In genomic region chrX:53004887-53005286, GRCm38 (mm10) we compare ENCODE assay signal across 7 mouse cellular contexts. TPM values are rescaled to one million over a fixed set of nuclear protein-coding genes. Genes with fewer than 3 reads are reported as not detected.
DNase-seq lines count a peak whose midpoint lies in the region; ATAC-seq and TF ChIP-seq lines count a peak whose summit lies in the region.
"Not testable (repeated sequence)": the region's sequence is repeated elsewhere in the genome, so short reads cannot be mapped to it uniquely, and the experiment has no call there.

No protein-coding gene starts in this region.

- not testable (repeated sequence) for TF ChIP-seq CTCF in C2C12 (IDR thresholded peaks at IDR 0.05; ENCODE audit: control insufficient read depth, insufficient read depth, insufficient read length); brain, embryonic 14.5 days (IDR thresholded peaks at IDR 0.05; ENCODE audit: borderline replicate concordance, extremely low read depth, insufficient read depth, insufficient read length)
- peak; percentile 1 to 51 (median 11); a peak in 2 of 6 replicates for TF ChIP-seq CTCF in MEL (IDR thresholded peaks at IDR 0.05 in 2 of 3, conservative IDR thresholded peaks at IDR 0.05 in 1 of 3; ENCODE audit: control insufficient read depth in 1 of 3, insufficient read depth in 1 of 3, low read depth in 2 of 3, low read length in 3 of 3, poor library complexity in 1 of 3, severe bottlenecking in 1 of 3)
- peak; percentile 37 for TF ChIP-seq CTCF in heart, adult 2 months (IDR thresholded peaks at IDR 0.05)
- peak; percentile 40 for TF ChIP-seq CTCF in kidney, postnatal 0 days (IDR thresholded peaks at IDR 0.05; ENCODE audit: low read depth)
- peak; percentile 35 for TF ChIP-seq CTCF in lung, postnatal 0 days (IDR thresholded peaks at IDR 0.05)

- DNase-seq in MEL (ENCODE audit: low read depth, low spot score): peak; percentile 62
- DNase-seq in brain, embryonic 14.5 days (ENCODE audit: low read depth): peak; percentile 19
- DNase-seq in heart, adult 2 months; kidney, postnatal 0 days (ENCODE audit: low spot score); lung, postnatal 0 days (ENCODE audit: low spot score): not testable (repeated sequence)
- peak; percentile 45 for DNase-seq in splenic B cell, adult 2 months (ENCODE audit: low read depth, low spot score)

- ATAC-seq in kidney, postnatal 0 days (replicated peaks; ENCODE audit: low FRiP score, low read depth); lung, postnatal 0 days: not testable (repeated sequence)

- not testable (repeated sequence) for TF ChIP-seq POLR2A in MEL (IDR thresholded peaks at IDR 0.05; ENCODE audit: control insufficient read depth in 1 of 2, insufficient read depth in 1 of 2, low read depth in 1 of 2, low read length in 2 of 2, poor library complexity in 1 of 2); brain, embryonic 14.5 days (IDR thresholded peaks at IDR 0.05; ENCODE audit: borderline replicate concordance, extremely low read depth, insufficient read depth, insufficient read length, poor library complexity, severe bottlenecking); heart, adult 2 months (IDR thresholded peaks at IDR 0.05; ENCODE audit: insufficient read depth, low read depth, low read length)

- H3K4me1 ChIP-seq in MEL (ENCODE audit: control insufficient read depth in 1 of 2, insufficient read depth in 2 of 2, low read length in 2 of 2); heart, adult 2 months (ENCODE audit: control insufficient read depth, insufficient read depth, low read length); kidney, postnatal 0 days (replicated peaks; ENCODE audit: insufficient read depth, low read length); lung, postnatal 0 days (ENCODE audit: insufficient read depth, low read depth, low read length): not testable (repeated sequence)

- not testable (repeated sequence) for H3K27me3 ChIP-seq in C2C12 (ENCODE audit: control insufficient read depth, insufficient read depth, insufficient read length); MEL (ENCODE audit: control insufficient read depth in 1 of 2, insufficient read depth in 2 of 2, low read length in 2 of 2); heart, adult 2 months (ENCODE audit: control insufficient read depth, insufficient read depth, low read length); kidney, postnatal 0 days (ENCODE audit: insufficient read depth, low read length); lung, postnatal 0 days (replicated peaks; ENCODE audit: insufficient read depth, low read length); splenic B cell, adult 2 months (ENCODE audit: control insufficient read depth, insufficient read depth, low read length, poor library complexity, severe bottlenecking)

- not testable (repeated sequence) for TF ChIP-seq RAD21 in MEL (IDR thresholded peaks at IDR 0.05; ENCODE audit: low read depth, low read length)

- H3K79me3 ChIP-seq in C2C12 (ENCODE audit: low read depth): not testable (repeated sequence)

- not testable (repeated sequence) for H3ac ChIP-seq in C2C12 (ENCODE audit: control insufficient read depth, insufficient read length, low read depth)

- not testable (repeated sequence) for H3K4me3 ChIP-seq in C2C12 (ENCODE audit: insufficient read depth, poor library complexity, severe bottlenecking); MEL (ENCODE audit: control insufficient read depth in 1 of 2, insufficient read depth in 1 of 2, low read depth in 2 of 2, low read length in 2 of 2); heart, adult 2 months; kidney, postnatal 0 days (replicated peaks; ENCODE audit: low read depth, low read length); lung, postnatal 0 days (ENCODE audit: low read depth, low read length)

- H3K9me3 ChIP-seq in MEL (replicated peaks; ENCODE audit: insufficient read depth, low read length); kidney, postnatal 0 days (replicated peaks; ENCODE audit: low read length); lung, postnatal 0 days (ENCODE audit: low read length): not testable (repeated sequence)

- H3K79me2 ChIP-seq in C2C12 (ENCODE audit: control insufficient read depth, insufficient read depth); MEL (ENCODE audit: control insufficient read depth, insufficient read depth, low read length, poor library complexity); heart, adult 2 months (replicated peaks; ENCODE audit: control insufficient read depth, insufficient read depth, low read length): not testable (repeated sequence)

- intact Hi-C loops in heart, adult 2 months (cut with DNase I): loop anchor here (5.0 kb wide), 1 partner anchor 252 kb away; no protein-coding TSS in a partner anchor

- peaks cover 18% of the 10 kb centered on the region for H3K36me3 ChIP-seq in C2C12 (ENCODE audit: control insufficient read depth, insufficient read depth)
- H3K36me3 ChIP-seq in MEL (ENCODE audit: control insufficient read depth in 1 of 2, insufficient read depth in 2 of 2, low read length in 2 of 2); heart, adult 2 months (ENCODE audit: control insufficient read depth, insufficient read depth, low read length); kidney, postnatal 0 days (ENCODE audit: insufficient read depth, low read length); lung, postnatal 0 days (ENCODE audit: insufficient read depth, low read length); splenic B cell, adult 2 months (ENCODE audit: control insufficient read depth, insufficient read depth, low read length, poor library complexity, severe bottlenecking): not testable (repeated sequence)

- not testable (repeated sequence) for H3K9ac ChIP-seq in MEL (ENCODE audit: control insufficient read depth, low read depth, low read length, poor library complexity, severe bottlenecking); heart, adult 2 months (ENCODE audit: low read depth, low read length); kidney, postnatal 0 days (ENCODE audit: low read depth, low read length); lung, postnatal 0 days (replicated peaks; ENCODE audit: low read depth)

- WGBS in heart, adult 2 months: 59% methylated on average over 4 of the region's 4 CpGs
- 54% methylated on average over 4 of the region's 4 CpGs for WGBS in kidney, postnatal 0 days
- 57% methylated on average over 4 of the region's 4 CpGs for WGBS in lung, postnatal 0 days

- TF ChIP-seq EP300 in MEL (IDR thresholded peaks at IDR 0.05; ENCODE audit: low read depth in 1 of 2, low read length in 2 of 2); heart, adult 2 months (IDR thresholded peaks at IDR 0.05; ENCODE audit: insufficient read depth, low read depth, low read length); lung, postnatal 0 days (IDR thresholded peaks at IDR 0.05): not testable (repeated sequence)

- H3K4me2 ChIP-seq in kidney, postnatal 0 days (ENCODE audit: low read length); lung, postnatal 0 days (replicated peaks; ENCODE audit: low read depth, low read length): not testable (repeated sequence)

- not testable (repeated sequence) for H3K27ac ChIP-seq in MEL (ENCODE audit: control insufficient read depth, low read depth, low read length); heart, adult 2 months; kidney, postnatal 0 days; lung, postnatal 0 days (ENCODE audit: low read length)

TF ChIP-seq in C2C12, 6 proteins besides CTCF, POLR2A, EP300 and RAD21:
- TF ChIP-seq CEBPB (IDR thresholded peaks at IDR 0.05; ENCODE audit: low read depth): peak; percentile 7

TF ChIP-seq in MEL, 35 proteins besides CTCF, POLR2A, EP300 and RAD21:
- TF ChIP-seq MYC (IDR thresholded peaks at IDR 0.05; ENCODE audit: low read depth, low read length): peak; percentile 44; the same call in 1 of the 2 replicates

RNA-seq across cellular contexts. Expression of gene Hprt, which starts 16.9 kb away (rescaled TPM):
- polyA plus RNA-seq in C2C12 (2012; fragmentation: generic; extraction: Trizol) (57.4 TPM), MEL (2012; ENCODE audit: insufficient read depth in 1 of 2, insufficient read length in 2 of 2, low read depth in 1 of 2, low replicate concordance in 2 of 2, missing spikeins in 1 of 2) (100 to 1,000 TPM in 1 of 2 experiments, not detected in 1; 113 TPM)
- 117 and 145 TPM in 2 replicates for total RNA-seq in MEL (2012; rRNA removed)
- polyA plus RNA-seq in brain, embryonic 14.5 days (2012; rRNA removed): 39.6 and 40.6 TPM in 2 replicates
- total RNA-seq in heart, adult 2 months (2021): 10 to 100 TPM; 47.4 to 65.8 TPM
- polyA plus RNA-seq in heart, adult 2 months (2012; rRNA removed): 16.1 and 41.6 TPM in 2 replicates
- 196 and 204 TPM in 2 replicates for polyA plus RNA-seq in kidney, postnatal 0 days (2015; fragmentation: Nextera tagmentation; extraction: Ambion mirVana)
- 127 and 133 TPM in 2 replicates for polyA plus RNA-seq in lung, postnatal 0 days (2015; fragmentation: Nextera tagmentation; extraction: Ambion mirVana)
